Comparison of ENCODE assay signal across 8 mouse cellular contexts in genomic region chr1:167392687-167393086, GRCm38 (mm10). TPM values are rescaled to one million over a fixed set of nuclear protein-coding genes. Genes with fewer than 3 reads are reported as not detected.
DNase-seq lines count a peak whose midpoint lies in the region; ATAC-seq and TF ChIP-seq lines count a peak whose summit lies in the region.

No protein-coding gene starts in this region.

- H3K27me3 ChIP-seq in lung, embryonic 14.5 days (ENCODE audit: insufficient read depth, low read length) = no peaks in the 10 kb centered on the region
- peaks cover 9% of the 10 kb centered on the region; the same call in 1 of the 2 replicates for H3K27me3 ChIP-seq in embryonic facial prominence, embryonic 15.5 days
- H3K27me3 ChIP-seq in hindbrain, embryonic 15.5 days = peaks cover 6% of the 10 kb centered on the region; the same call in 1 of the 2 replicates
- no peaks in the 10 kb centered on the region for H3K27me3 ChIP-seq in stomach, embryonic 16.5 days (ENCODE audit: control insufficient read depth, insufficient read depth, low read length)

- H3K36me3 ChIP-seq in lung, embryonic 14.5 days (ENCODE audit: insufficient read depth) = no peaks in the 10 kb centered on the region
- H3K36me3 ChIP-seq in embryonic facial prominence, embryonic 15.5 days = no peaks in the 10 kb centered on the region
- H3K36me3 ChIP-seq in hindbrain, embryonic 15.5 days = no peaks in the 10 kb centered on the region
- H3K36me3 ChIP-seq in stomach, embryonic 16.5 days (ENCODE audit: control insufficient read depth, insufficient read depth, low read length) = no peaks in the 10 kb centered on the region

- ATAC-seq in lung, embryonic 14.5 days (ENCODE audit: insufficient read depth) = no peak
- no peak for ATAC-seq in embryonic facial prominence, embryonic 15.5 days (ENCODE audit: insufficient number of reproducible peaks, low FRiP score, low TSS enrichment, low read depth)
- ATAC-seq in hindbrain, embryonic 15.5 days (ENCODE audit: low FRiP score, low read depth) = no peak
- peak; percentile 30 for ATAC-seq in megakaryocyte, adult 5-6 weeks (ENCODE audit: poor library complexity, severe bottlenecking)
- ATAC-seq in stomach, embryonic 16.5 days (ENCODE audit: insufficient read depth, low FRiP score) = peak; percentile 35; the same call in 1 of the 2 replicates

- 9% methylated on average over 8 of the region's 8 CpGs for WGBS in lung, embryonic 14.5 days
- 4% methylated on average over 8 of the region's 8 CpGs for WGBS in embryonic facial prominence, embryonic 15.5 days
- WGBS in hindbrain, embryonic 15.5 days = 14% methylated on average over 8 of the region's 8 CpGs
- WGBS in stomach, embryonic 16.5 days = 3% methylated on average over 8 of the region's 8 CpGs

- H3K9ac ChIP-seq in lung, embryonic 14.5 days = peak overlapping the region; percentile 72; the same call in 1 of the 2 replicates
- peak overlapping the region; percentile 42; the same call in 1 of the 2 replicates for H3K9ac ChIP-seq in embryonic facial prominence, embryonic 15.5 days
- peak overlapping the region; percentile 60 for H3K9ac ChIP-seq in hindbrain, embryonic 15.5 days
- H3K9ac ChIP-seq in stomach, embryonic 16.5 days (ENCODE audit: low read length) = peak overlapping the region; percentile 90

- peak overlapping the region; percentile 47 for H3K4me3 ChIP-seq in lung, embryonic 14.5 days (ENCODE audit: low read depth, low read length)
- H3K4me3 ChIP-seq in bone marrow macrophage, adult 2 months (ENCODE audit: insufficient read depth, low read length) = peak overlapping the region; percentile 96
- peak overlapping the region; percentile 73 for H3K4me3 ChIP-seq in embryonic facial prominence, embryonic 15.5 days (replicated peaks)
- H3K4me3 ChIP-seq in hindbrain, embryonic 15.5 days = peak overlapping the region; percentile 72
- peak overlapping the region; percentile 81 for H3K4me3 ChIP-seq in stomach, embryonic 16.5 days (replicated peaks; ENCODE audit: low read length)

- H3K9me3 ChIP-seq in lung, embryonic 14.5 days (ENCODE audit: low read depth, low read length) = no peaks in the 10 kb centered on the region
- H3K9me3 ChIP-seq in embryonic facial prominence, embryonic 15.5 days (replicated peaks) = no peaks in the 10 kb centered on the region
- H3K9me3 ChIP-seq in hindbrain, embryonic 15.5 days = no peaks in the 10 kb centered on the region
- no peaks in the 10 kb centered on the region for H3K9me3 ChIP-seq in stomach, embryonic 16.5 days (replicated peaks; ENCODE audit: control insufficient read depth, low read length)

- no peak for TF ChIP-seq CTCF in lung, embryonic 14.5 days (IDR thresholded peaks at IDR 0.05; ENCODE audit: low read depth)
- TF ChIP-seq CTCF in bone marrow macrophage, adult 2 months (IDR thresholded peaks at IDR 0.05; ENCODE audit: low read depth, low read length) = no peak

- peak overlapping the region; percentile 96 for H3K4me2 ChIP-seq in lung, embryonic 14.5 days
- peak overlapping the region; percentile 94 for H3K4me2 ChIP-seq in embryonic facial prominence, embryonic 15.5 days (replicated peaks)
- peak overlapping the region; percentile 71 for H3K4me2 ChIP-seq in hindbrain, embryonic 15.5 days
- peak overlapping the region; percentile 90 for H3K4me2 ChIP-seq in stomach, embryonic 16.5 days (ENCODE audit: low read depth, low read length)

- no peak overlapping the region for H3K27ac ChIP-seq in lung, embryonic 14.5 days (ENCODE audit: low read depth)
- H3K27ac ChIP-seq in bone marrow macrophage, adult 2 months (ENCODE audit: insufficient read depth, low read depth, low read length) = peak overlapping the region; percentile 85
- H3K27ac ChIP-seq in embryonic facial prominence, embryonic 15.5 days (replicated peaks) = peak overlapping the region; percentile 92
- no peak overlapping the region; the same call in 1 of the 2 replicates for H3K27ac ChIP-seq in hindbrain, embryonic 15.5 days (replicated peaks)
- peak overlapping the region; percentile 91 for H3K27ac ChIP-seq in stomach, embryonic 16.5 days (ENCODE audit: low read length)

- 0 out of 2 replicates have a peak, but pooled peaks have one; percentile 37 for TF ChIP-seq POLR2A in bone marrow macrophage, adult 2 months (IDR thresholded peaks at IDR 0.05; ENCODE audit: borderline replicate concordance, low read depth, low read length)

- peak; percentile 28 for DNase-seq in lung, embryonic 14.5 days
- DNase-seq in lung, adult 18-20 months = no peak
- no peak for DNase-seq in T-cell, adult 2 months (ENCODE audit: low spot score)

- no peaks in the 10 kb centered on the region for H3K4me1 ChIP-seq in lung, embryonic 14.5 days (ENCODE audit: insufficient read depth)
- peaks cover 26% of the 10 kb centered on the region for H3K4me1 ChIP-seq in bone marrow macrophage, adult 2 months (ENCODE audit: control insufficient read depth, insufficient read depth, low read length)
- H3K4me1 ChIP-seq in embryonic facial prominence, embryonic 15.5 days = peaks cover 23% of the 10 kb centered on the region
- H3K4me1 ChIP-seq in hindbrain, embryonic 15.5 days (replicated peaks) = peaks cover 24% of the 10 kb centered on the region
- peaks cover 23% of the 10 kb centered on the region; the same call in 1 of the 2 replicates for H3K4me1 ChIP-seq in stomach, embryonic 16.5 days (ENCODE audit: control insufficient read depth, insufficient read depth, low read length)

RNA-seq across cellular contexts. Expression of gene Mgst3, which starts 1.0 kb away (rescaled TPM):
- polyA plus RNA-seq in lung, embryonic 14.5 days (2014; fragmentation: Nextera tagmentation; extraction: Ambion mirVana) = 45.5 and 46.6 TPM in 2 replicates
- polyA plus RNA-seq in bone marrow macrophage, adult 2 months (2012; ENCODE audit: insufficient read depth, insufficient read length, missing spikeins) = 42.7 and 44.5 TPM in 2 replicates
- polyA plus RNA-seq in embryonic facial prominence, embryonic 15.5 days (2015; fragmentation: Nextera tagmentation; extraction: Ambion mirVana) = 74.7 and 76.8 TPM in 2 replicates
- polyA plus RNA-seq in hindbrain, embryonic 15.5 days (2015; fragmentation: Nextera tagmentation; extraction: Ambion mirVana) = 172 and 178 TPM in 2 replicates
- 21.8 and 27.7 TPM in 2 replicates for total RNA-seq in megakaryocyte, adult 5-6 weeks (2015)
- 20.5 and 31.2 TPM in 2 replicates for total RNA-seq in megakaryocyte, adult 5-6 weeks (2017)
- 212 and 275 TPM in 2 replicates for polyA plus RNA-seq in stomach, embryonic 16.5 days (2015; fragmentation: Nextera tagmentation; extraction: Ambion mirVana)

RNA-seq across cellular contexts. Expression of gene Aldh9a1, which starts 42.9 kb away (rescaled TPM):
- 44.0 and 46.2 TPM in 2 replicates for polyA plus RNA-seq in lung, embryonic 14.5 days (2014; fragmentation: Nextera tagmentation; extraction: Ambion mirVana)
- polyA plus RNA-seq in bone marrow macrophage, adult 2 months (2012; ENCODE audit: insufficient read depth, insufficient read length, missing spikeins) = 94.8 and 97.4 TPM in 2 replicates
- 47.3 and 49.2 TPM in 2 replicates for polyA plus RNA-seq in embryonic facial prominence, embryonic 15.5 days (2015; fragmentation: Nextera tagmentation; extraction: Ambion mirVana)
- 34.9 and 39.7 TPM in 2 replicates for polyA plus RNA-seq in hindbrain, embryonic 15.5 days (2015; fragmentation: Nextera tagmentation; extraction: Ambion mirVana)
- total RNA-seq in megakaryocyte, adult 5-6 weeks (2015) = 37.7 and 42.5 TPM in 2 replicates
- 34.1 and 43.2 TPM in 2 replicates for total RNA-seq in megakaryocyte, adult 5-6 weeks (2017)
- 84.8 and 85.6 TPM in 2 replicates for polyA plus RNA-seq in stomach, embryonic 16.5 days (2015; fragmentation: Nextera tagmentation; extraction: Ambion mirVana)

Comparison
In these comparisons a context has a peak if more than half of its experiments do, and no peak if none do; other contexts are left out.
1. ATAC-seq: peak in megakaryocyte, adult 5-6 weeks (single experiment) and stomach, embryonic 16.5 days (single experiment); none in lung, embryonic 14.5 days (single experiment), embryonic facial prominence, embryonic 15.5 days (single experiment) and hindbrain, embryonic 15.5 days (single experiment).
2. H3K27ac ChIP-seq: peak in bone marrow macrophage, adult 2 months (single experiment), embryonic facial prominence, embryonic 15.5 days (single experiment) and stomach, embryonic 16.5 days (single experiment); none in lung, embryonic 14.5 days (single experiment) and hindbrain, embryonic 15.5 days (single experiment).
3. Peak in every context shown above with its lines, with median percentiles within 50 percentile points of each other: H3K4me2 ChIP-seq, H3K4me3 ChIP-seq and H3K9ac ChIP-seq.